Mouse (Mus musculus) embryo, embryonic 10 days (tissue): ENCODE results near the gene Ttc32.
"Not testable (repeated sequence)": the region's sequence is repeated elsewhere in the genome, so short reads cannot be mapped to it uniquely, and the experiment has no call there.

ENCODE experiments used
- DNase-seq: peaks from one replicate; pipeline ENCODE4 v3.0.0-alpha.2; 2015; ENCODE audit warnings: low spot score

Ttc32 gene

DNA sequence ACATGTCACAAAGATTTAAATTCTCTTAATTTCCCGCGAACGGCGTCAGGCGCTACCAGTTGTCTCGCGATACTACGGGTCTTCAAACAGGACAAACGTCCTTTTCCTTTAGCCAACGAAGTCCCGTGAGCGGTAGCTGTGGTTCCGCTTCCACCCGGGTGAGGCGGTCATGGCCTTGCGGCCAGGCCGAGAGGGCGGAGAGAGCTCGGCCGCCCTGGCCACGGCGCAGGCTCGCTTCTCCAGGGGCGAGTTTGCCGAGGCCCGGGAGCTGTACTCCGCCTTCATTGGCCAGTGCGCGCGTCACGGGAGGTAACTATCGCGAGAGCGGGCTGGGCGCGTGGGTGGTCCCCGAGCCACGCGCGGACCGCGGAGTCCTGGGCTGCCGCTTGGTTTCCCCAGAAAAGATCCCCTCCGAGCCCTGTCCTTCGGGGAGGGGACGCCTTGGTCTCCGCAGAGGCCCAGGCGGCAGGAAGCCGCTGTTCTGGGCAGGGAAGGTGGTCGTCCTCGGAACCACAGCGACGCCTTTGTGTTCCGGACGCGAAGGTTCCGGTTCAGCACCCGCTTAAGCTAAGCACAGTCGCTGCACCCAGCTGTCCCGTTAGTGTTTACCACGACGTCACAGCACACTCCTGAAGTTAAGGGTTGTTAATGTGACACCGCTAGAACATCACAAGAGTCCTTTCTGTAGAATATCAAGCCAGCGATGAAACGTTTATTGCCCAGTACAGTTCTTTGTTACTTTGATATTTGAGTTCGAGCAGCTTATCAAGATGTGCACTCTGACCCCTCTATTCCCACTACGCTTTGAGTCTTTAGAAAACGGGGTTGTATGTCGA is at the start of gene Ttc32:
Gene Ttc32 (plus strand): TSS at position 110 of the 836 bp plus-strand sequence.
- DNase-seq = peak; percentile 96

DNA sequence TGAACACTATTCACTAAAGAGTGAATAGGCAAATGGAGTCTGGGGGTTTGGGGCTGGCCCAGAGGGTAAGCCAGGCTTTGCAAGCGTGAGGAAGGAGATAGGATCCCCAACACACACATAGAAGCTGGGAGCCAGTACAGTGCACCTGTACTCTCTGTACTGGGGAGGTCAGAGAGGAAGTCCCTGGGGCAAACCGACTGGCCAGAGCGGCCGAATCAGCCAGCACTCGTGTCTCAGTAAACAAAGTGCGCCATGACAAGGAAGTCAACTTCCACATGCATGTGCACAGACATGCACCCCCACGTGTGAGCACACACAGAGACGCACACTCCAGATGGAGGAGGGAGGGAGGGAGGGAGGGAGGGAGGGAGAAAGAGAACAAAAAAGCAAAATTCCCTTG is 36.6 kb upstream of the Ttc32 start:
- no peak for DNase-seq

- DNase-seq = no peak
Measured at GRCm38 (mm10) chr12:8998318-8998717, 31.5 kb upstream of the Ttc32 start.

DNA sequence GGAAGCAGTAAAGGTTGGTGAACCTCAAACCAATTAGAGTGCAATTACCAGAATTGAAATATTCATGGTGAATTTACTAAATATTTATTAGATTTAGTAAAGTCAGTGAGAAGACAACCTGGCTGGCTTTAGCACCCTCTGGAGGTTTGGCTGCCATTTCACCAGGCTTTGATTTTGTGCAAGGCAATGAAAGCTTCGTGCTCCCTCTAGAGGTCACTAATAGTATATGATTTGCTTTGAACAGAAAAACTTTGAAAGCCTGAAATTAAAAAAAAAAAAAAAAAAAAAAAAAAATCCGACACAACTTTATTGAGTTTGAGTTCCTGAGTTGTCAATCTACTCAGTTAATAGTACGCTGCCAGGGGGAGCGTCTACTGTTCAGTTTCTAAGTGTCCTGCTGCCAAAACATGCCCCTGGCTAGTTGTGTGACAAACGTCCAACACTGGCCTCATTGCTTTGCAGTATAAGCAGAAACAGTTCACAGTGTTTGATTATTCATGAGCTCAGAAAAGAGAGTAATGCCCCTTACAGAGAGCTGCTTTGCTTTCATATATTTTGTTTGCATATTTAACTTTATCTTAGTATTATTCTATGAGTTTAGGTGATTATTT is 27.7 kb upstream of the Ttc32 start:
- peak; percentile 92 for DNase-seq

GRCm38 (mm10) chr12:9007146-9007545 is 22.7 kb upstream of the Ttc32 start:
- DNase-seq = no peak

DNA sequence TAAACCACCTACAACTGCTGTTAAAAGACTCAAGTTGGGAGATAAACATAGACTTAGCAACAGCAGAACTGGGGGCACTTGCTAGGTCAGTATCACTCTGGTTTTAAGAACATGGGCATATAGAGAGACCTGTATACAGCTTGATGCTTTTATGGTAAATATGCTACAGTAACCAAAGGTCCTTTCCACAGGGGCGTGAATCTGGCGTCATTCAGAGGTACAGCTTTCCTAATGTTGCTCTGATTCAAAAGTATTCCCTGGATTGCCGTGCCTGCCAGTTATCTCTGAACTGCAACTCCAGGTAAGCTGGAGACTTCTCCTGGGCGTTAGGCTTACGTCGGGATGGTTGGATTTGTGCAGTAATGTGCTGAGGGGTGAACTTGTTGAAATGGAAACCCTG is 22.0 kb upstream of the Ttc32 start:
- no peak for DNase-seq

DNA sequence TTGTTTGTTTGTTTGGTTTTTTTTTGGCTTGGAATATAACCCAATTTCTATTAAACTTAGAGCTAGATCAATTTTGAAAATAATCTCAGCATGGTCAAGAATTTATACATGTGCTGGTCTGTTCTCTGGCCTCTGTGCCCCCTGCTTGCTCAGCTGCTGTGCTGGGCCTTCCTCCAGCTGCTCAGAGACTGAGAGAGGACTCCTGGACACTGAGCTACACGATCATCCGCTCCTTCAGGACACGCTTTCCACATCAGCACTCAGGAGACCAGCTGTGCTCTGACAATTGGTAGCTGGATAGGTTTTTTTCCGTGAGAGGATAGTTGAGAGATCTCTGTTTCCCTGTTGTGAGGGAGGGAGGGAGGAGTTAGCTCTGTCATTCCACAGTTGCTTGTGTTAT is 19.5 kb upstream of the Ttc32 start:
- no peak for DNase-seq

DNA sequence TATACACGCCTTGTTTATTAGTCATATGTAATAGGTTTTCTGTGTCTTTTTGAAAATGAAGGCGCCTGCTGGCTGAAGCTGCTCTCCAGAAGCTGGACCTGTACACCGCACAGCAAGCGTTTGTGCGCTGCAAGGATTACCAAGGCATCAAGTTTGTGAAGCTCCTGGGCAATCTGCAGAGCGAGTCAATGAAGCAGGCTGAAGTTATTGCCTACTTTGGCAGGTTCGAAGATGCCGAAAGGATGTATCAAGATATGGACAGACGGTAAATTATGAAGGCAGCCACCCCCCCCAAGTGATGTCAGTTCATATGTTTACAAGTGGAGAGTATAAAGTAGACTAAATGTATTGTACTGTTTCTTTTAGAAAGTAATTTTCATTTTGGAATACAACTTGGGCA is 13.4 kb upstream of the Ttc32 start:
- DNase-seq = no peak

DNA sequence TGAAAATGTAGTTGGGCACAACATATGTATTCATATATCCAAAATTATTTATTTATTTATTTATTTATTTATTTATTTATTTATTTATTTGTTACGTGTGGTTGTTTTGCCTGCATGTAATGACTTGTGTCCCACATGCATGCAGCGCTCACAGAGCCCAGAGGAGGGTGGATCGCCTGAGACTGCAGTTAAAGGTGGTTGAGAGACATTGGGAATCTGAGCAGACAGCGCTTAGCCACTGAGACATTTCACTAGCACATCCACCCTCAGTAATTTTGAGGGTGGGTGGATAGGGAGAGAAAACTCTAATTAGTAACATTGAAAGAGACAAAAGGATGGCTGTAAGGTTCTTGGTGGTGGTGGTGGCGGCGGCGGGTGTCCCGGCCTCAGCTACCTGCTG is 9.4 kb upstream of the Ttc32 start:
- no peak for DNase-seq

DNA sequence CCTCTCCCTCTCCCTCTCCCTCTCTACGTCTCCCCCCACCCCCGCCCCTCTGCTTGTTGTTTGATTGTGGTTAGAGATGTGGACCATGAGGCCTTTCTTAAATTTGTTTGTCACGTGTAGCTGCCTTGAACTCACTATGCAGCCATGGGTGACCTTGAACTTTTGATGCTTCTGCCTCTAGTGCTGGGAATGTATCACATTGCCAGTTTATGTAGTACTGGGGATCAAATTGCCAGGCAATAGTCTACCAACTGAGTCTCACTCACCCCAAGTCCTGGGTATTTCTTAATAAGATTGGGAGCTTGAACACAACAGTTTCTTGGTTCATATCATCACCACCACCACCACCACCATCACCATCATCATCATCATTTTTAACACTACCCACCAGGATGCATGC is 8.8 kb upstream of the Ttc32 start:
- no peak for DNase-seq

- DNase-seq = peak; percentile 39
Measured at GRCm38 (mm10) chr12:9023031-9023430, 6.8 kb upstream of the Ttc32 start.

DNA sequence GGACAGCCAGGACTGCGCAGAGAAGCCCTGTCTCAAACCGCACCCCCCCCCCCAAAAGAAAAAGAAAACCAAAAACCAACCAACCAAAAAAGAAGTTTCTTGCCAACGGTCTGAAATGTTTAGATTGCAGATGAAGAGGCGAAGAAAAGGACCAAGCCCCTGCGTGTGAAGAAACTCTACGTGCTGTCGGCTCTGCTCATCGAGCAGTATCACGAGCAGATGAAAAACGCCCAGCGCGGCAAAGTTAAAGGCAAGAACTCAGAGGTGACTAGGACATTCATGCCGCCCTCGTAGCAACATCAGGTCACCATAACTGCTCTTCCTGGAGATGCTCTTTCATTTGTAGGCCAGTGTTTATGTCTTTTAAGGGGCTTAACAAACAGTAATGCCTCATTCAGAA is 5.7 kb upstream of the Ttc32 start:
- no peak for DNase-seq

GRCm38 (mm10) chr12:9024736-9025135 is 5.1 kb upstream of the Ttc32 start:
- DNase-seq = no peak

GRCm38 (mm10) chr12:9026843-9027242 is 3.0 kb upstream of the Ttc32 start:
- DNase-seq = no peak

- not testable (repeated sequence) for DNase-seq
Measured at GRCm38 (mm10) chr12:9028816-9029215, 981 bp upstream of the Ttc32 start.

GRCm38 (mm10) chr12:9029506-9029887 is 300 bp upstream of the Ttc32 start:
- no peak for DNase-seq

DNA sequence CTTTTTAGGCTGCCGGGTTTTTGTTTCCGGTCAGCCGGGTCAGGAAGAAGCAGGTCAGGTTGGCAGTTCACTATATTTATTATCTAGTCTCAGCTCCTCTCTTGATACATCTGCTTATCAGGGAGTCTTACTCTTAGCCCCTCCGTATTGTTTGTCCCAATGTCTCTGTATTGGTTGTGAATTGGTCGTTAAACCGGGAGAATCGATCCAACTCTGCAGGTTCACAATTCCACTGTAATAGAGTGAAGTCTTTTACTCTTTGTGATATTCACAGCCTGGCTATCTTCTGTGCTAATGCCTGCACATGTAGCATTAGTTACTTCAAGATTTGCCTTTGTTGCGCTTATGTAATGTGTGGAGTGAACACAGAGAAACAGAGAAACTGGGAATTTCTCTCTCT is 1.4 kb downstream of the Ttc32 start:
- no peak for DNase-seq

- no peak for DNase-seq
Measured at GRCm38 (mm10) chr12:9033140-9033539, 3.3 kb downstream of the Ttc32 start.

GRCm38 (mm10) chr12:9036409-9036808 is 6.6 kb downstream of the Ttc32 start:
- no peak for DNase-seq

GRCm38 (mm10) chr12:9040177-9040576 is 10.4 kb downstream of the Ttc32 start:
- DNase-seq = no peak

DNA sequence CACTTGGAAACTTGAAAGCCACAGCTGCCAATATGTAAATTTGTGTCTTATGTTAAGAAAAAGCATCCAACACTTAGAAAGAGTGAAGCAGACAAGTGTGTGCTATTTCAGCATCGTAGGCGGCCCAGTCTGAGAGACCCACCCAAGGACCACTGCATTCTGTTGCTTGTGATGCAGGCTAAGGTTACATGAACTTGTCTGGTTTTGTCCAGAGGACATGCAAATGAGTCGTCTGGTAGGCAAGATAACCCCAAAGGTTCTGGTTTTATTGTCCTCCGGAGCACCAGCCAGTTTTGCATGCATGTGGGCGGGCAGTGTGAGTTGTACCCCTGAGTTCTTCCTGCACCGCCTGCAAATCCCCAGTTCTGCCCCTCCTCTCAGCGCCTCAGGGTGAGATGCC is 10.9 kb downstream of the Ttc32 start:
- no peak for DNase-seq

- DNase-seq = no peak
Measured at GRCm38 (mm10) chr12:9042316-9042715, 12.5 kb downstream of the Ttc32 start.

DNA sequence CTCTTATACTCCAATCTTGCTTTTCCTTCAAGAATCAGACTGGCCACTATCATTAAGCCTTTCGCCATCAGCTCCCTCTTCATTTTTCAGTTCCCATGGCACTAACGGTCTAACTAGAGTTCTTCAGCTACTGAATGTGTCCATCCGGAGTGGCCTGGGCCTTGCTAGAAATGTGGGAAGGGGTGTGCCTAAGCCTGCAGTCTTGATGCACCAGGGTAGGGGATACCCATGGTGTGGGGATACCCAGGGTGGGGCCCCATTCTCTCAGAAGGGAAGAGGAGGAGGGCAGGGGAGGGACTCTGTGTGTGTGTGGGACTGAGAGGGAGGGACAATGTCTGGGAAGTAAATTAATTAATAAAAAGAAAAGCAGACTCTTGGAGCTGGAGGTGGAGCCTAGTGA is 13.0 kb downstream of the Ttc32 start:
- no peak for DNase-seq

GRCm38 (mm10) chr12:9044666-9045065 is 14.9 kb downstream of the Ttc32 start:
- DNase-seq = no peak
